Mouse (Mus musculus): ENCODE data around the gene Galnt7.

The Galnt7 gene

GRCm38 (mm10) chr8:57503641-57504040 is 149.2 kb downstream of the Galnt7 start:
- in situ Hi-C loops (cut with MboI, MseI), result no loop called here

GRCm38 (mm10) chr8:57498847-57499511 is 153.9 kb downstream of the Galnt7 start:
- in situ Hi-C loops (cut with MboI, MseI), result no loop called here

GRCm38 (mm10) chr8:57498494-57498846 is 154.4 kb downstream of the Galnt7 start:
- in situ Hi-C loops (cut with MboI, MseI), result no loop called here

- in situ Hi-C loops (cut with MboI, MseI), result no loop called here
These were observed 161.0 kb downstream of the Galnt7 start for GRCm38 (mm10) chr8:57491873-57492272.

GRCm38 (mm10) chr8:57489896-57490295 is 162.9 kb downstream of the Galnt7 start:
- in situ Hi-C loops (cut with MboI, MseI), result loop anchor here (10.0 kb wide), 1 partner anchor 55 kb away; no protein-coding TSS in a partner anchor

- in situ Hi-C loops (cut with MboI, MseI), result loop anchor here (10.0 kb wide), 1 partner anchor 55 kb away; no protein-coding TSS in a partner anchor
These were observed 163.5 kb downstream of the Galnt7 start for GRCm38 (mm10) chr8:57489366-57489765.

- in situ Hi-C loops (cut with MboI, MseI), result loop anchor here (10.0 kb wide), 1 partner anchor 54 kb away; no protein-coding TSS in a partner anchor
These were observed 164.5 kb downstream of the Galnt7 start for GRCm38 (mm10) chr8:57488312-57488765.

GRCm38 (mm10) chr8:57487441-57488155 is 165.2 kb downstream of the Galnt7 start, which contains the start of gene Sap30:
Gene Sap30 (minus strand): TSS chr8:57487860.
- in situ Hi-C loops (cut with MboI, MseI), result loop anchor here (10.0 kb wide), 1 partner anchor 53 kb away; no protein-coding TSS in a partner anchor

GRCm38 (mm10) chr8:57486491-57487440 is 166.1 kb downstream of the Galnt7 start:
- in situ Hi-C loops (cut with MboI, MseI), result loop anchor here (10.0 kb wide), 1 partner anchor 52 kb away; no protein-coding TSS in a partner anchor

- in situ Hi-C loops (cut with MboI, MseI), result loop anchor here (10.0 kb wide), 1 partner anchor 46 kb away; no protein-coding TSS in a partner anchor
These were observed 172.2 kb downstream of the Galnt7 start for GRCm38 (mm10) chr8:57480606-57481005.

GRCm38 (mm10) chr8:57479700-57480099 is 173.1 kb downstream of the Galnt7 start:
- in situ Hi-C loops (cut with MboI, MseI), result loop anchor here (10.0 kb wide), 1 partner anchor 45 kb away; no protein-coding TSS in a partner anchor

GRCm38 (mm10) chr8:57478406-57478805 is 174.4 kb downstream of the Galnt7 start:
- in situ Hi-C loops (cut with MboI, MseI), result no loop called here
